Mouse (Mus musculus) hindbrain, postnatal 0 days (tissue): ENCODE data around the gene Olfr1112. TPM values are rescaled to one million over a fixed set of nuclear protein-coding genes. Genes with fewer than 3 reads are reported as not detected.
"Not testable (repeated sequence)": the region's sequence is repeated elsewhere in the genome, so short reads cannot be mapped to it uniquely, and the experiment has no call there.

Experiments used
- ATAC-seq: fragments of 200-750 bp; cut with Nextera tagmentation; 2 replicates; pipeline ENCODE4 v1.8.0; 2017; ENCODE audit warnings: mild to moderate bottlenecking, moderate TSS enrichment, moderate library complexity
- DNase-seq: peaks from one replicate; pipeline ENCODE4 v3.0.0-alpha.2; 2015; ENCODE audit warnings: low spot score
- H3K27ac ChIP-seq: fragments of 300-500 bp; sonication (generic); 2 replicates; pipeline ENCODE4 v1.5.1; 2014; ENCODE audit warnings: mild to moderate bottlenecking
- H3K27me3 ChIP-seq: fragments of 300-500 bp; sonication (generic); 2 replicates; pipeline ENCODE4 v1.6.1; 2014; ENCODE audit warnings: low read length, mixed read lengths; ENCODE audit not compliant: insufficient read depth
- H3K36me3 ChIP-seq: fragments of 300-500 bp; sonication (generic); 2 replicates; pipeline ENCODE4 v1.6.1; 2014; ENCODE audit warnings: low read length, mixed read lengths; ENCODE audit not compliant: insufficient read depth
- H3K4me1 ChIP-seq: fragments of 300-500 bp; sonication (generic); 2 replicates; pipeline ENCODE4 v1.6.1; 2014; ENCODE audit warnings: antibody characterized with exemption, low read length, mixed read lengths; ENCODE audit not compliant: insufficient read depth
- H3K4me2 ChIP-seq: fragments of 300-500 bp; sonication (generic); 2 replicates; pipeline ENCODE4 v1.6.1; 2014; ENCODE audit warnings: low read depth, mild to moderate bottlenecking, low read length, moderate library complexity, mixed read lengths
- H3K4me3 ChIP-seq: fragments of 300-500 bp; sonication (generic); 2 replicates; pipeline ENCODE4 v1.5.1; 2014; ENCODE audit warnings: low read length
- H3K9ac ChIP-seq: fragments of 300-500 bp; sonication (generic); replicated peaks from 2 replicates; pipeline ENCODE4 v1.6.1; 2014; ENCODE audit warnings: mild to moderate bottlenecking, low read length, moderate library complexity, mixed read lengths
- H3K9me3 ChIP-seq: fragments of 300-500 bp; sonication (generic); 2 replicates; pipeline ENCODE4 v1.6.1; 2016; ENCODE audit warnings: low read length, mixed read lengths
- CTCF ChIP-seq: IDR thresholded peaks from 2 replicates; pipeline ENCODE4 v1.5.1; 2016; ENCODE audit warnings: antibody characterized with exemption, control low read depth, low read depth
- WGBS: fragments of 180-500 bp; shearing (Covaris S2); extraction: QIAGEN DNeasy Blood & Tissue Kit; methylation state at CpG from one replicate; pipeline ENCODE4 v1.1.7; 2014; 5-methylcytosine and 5-hydroxymethylcytosine counted together
- polyA plus RNA-seq: library from polyadenylated mRNA; unstranded; fragments of >200 nt; fragmentation: Nextera tagmentation; extraction: Ambion mirVana; gene quantifications from 2 replicates; pipeline ENCODE4 v1.2.1, GENCODE M21; 2015
- total RNA-seq: library from RNA; depleted of rRNA; stranded (reverse); fragments of >200 nt; gene quantifications from 2 replicates; pipeline ENCODE4 v1.2.3, GENCODE M21; 2014; rRNA removed

Gene Olfr1112
- total RNA-seq, result not detected in 2 replicates
- polyA plus RNA-seq, result not detected in 2 replicates

DNA sequence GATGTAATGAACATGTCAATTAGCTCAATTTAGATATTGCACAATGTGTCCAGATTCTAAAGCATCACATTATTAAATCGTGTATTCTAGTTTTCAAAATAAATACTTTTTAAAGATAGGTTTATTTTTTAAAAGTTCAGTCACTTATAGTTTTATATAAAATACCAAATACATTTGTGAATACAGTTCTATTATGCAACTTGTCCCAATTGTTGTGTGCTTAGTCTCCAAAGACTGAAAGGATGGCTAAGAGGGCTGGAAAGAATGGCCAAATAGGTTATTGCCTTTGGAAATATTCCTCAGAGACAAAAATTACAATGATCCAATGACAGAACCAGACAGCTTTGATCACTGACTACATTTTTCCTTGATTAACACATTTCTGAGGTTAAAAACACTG lies at the start of gene Olfr1112:
Gene Olfr1112, plus strand, starts transcription at position 301 of the 400 bp plus-strand sequence.
- 88% methylated on average over 1 of the region's 1 CpGs for WGBS

DNA sequence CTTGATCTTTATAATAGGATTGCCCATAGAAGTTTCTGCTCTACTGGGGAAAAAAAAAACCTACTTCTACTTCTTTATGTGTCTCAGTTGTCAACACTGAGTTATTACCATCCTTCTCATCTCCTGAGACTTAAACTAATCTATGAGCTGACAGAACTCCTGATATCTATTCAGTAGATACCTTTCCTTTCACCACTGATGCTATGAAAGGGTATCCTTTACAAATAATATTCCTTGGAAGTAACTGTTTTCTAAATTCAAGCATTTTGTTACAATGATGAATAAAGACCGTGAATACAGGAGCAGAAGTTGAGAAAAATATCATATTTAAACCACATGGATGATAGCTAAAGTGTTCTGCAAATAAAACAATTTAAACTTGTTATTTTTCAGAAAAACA lies 47.4 kb upstream of the Olfr1112 start, which contains the start of gene Olfr1110:
Gene Olfr1110, minus strand, starts transcription at position 101 of the 400 bp plus-strand sequence.
- Histone ChIP-seq H3K9ac (no peak within 1 kb of the TSS), H3K27ac (no peak within 1 kb of the TSS), H3K9me3 (no peaks in the 10 kb centered on the region), H3K4me3 (no peak within 1 kb of the TSS), H3K27me3 (no peaks in the 10 kb centered on the region), H3K4me2 (no peak within 1 kb of the TSS), H3K4me1 (no peaks in the 10 kb centered on the region), H3K36me3 (no peaks in the 10 kb centered on the region)
- TF ChIP-seq CTCF, result no peak
- DNase-seq, result no peak
- 75% methylated on average over 1 of the region's 1 CpGs for WGBS
- no peak for ATAC-seq

More for the DNA sequence above, at the start of gene Olfr1112:
- Histone ChIP-seq H3K9me3 (no peaks in the 10 kb centered on the region), H3K4me1 (no peaks in the 10 kb centered on the region), H3K4me2 (no peak within 1 kb of the TSS), H3K4me3 (no peak within 1 kb of the TSS), H3K27me3 (no peaks in the 10 kb centered on the region), H3K36me3 (no peaks in the 10 kb centered on the region), H3K9ac (no peak within 1 kb of the TSS), H3K27ac (no peak within 1 kb of the TSS)
- TF ChIP-seq CTCF, result no peak
- ATAC-seq (no peak), DNase-seq (no peak)

DNA sequence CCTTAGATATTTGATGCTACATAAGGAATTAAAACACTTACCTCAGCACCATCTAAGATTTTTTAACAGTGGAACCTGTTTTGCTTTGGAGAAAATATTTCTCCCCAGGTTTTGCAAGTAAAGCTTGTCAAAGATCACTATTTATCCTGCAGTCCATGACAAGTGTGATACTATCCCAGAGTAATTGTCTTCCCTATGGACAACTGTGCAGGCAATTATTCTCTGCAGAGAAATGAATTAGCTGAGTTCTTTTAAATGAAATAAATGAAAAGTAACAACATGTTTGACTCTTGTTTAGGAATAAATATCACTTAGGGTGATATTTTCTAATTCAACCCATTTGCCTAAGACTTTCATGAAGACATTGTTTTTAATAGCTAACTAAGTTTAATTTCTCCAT lies 35.1 kb upstream of the Olfr1112 start, which contains the start of gene Olfr1111:
Gene Olfr1111, minus strand, starts transcription at position 101 of the 400 bp plus-strand sequence.
- Histone ChIP-seq H3K27me3 (no peaks in the 10 kb centered on the region), H3K4me1 (no peaks in the 10 kb centered on the region), H3K4me2 (no peak within 1 kb of the TSS), H3K36me3 (no peaks in the 10 kb centered on the region), H3K27ac (no peak within 1 kb of the TSS), H3K4me3 (no peak within 1 kb of the TSS), H3K9me3 (no peaks in the 10 kb centered on the region), H3K9ac (no peak within 1 kb of the TSS)
- no peak for ATAC-seq
- TF ChIP-seq CTCF, result no peak
- DNase-seq, result no peak

DNA sequence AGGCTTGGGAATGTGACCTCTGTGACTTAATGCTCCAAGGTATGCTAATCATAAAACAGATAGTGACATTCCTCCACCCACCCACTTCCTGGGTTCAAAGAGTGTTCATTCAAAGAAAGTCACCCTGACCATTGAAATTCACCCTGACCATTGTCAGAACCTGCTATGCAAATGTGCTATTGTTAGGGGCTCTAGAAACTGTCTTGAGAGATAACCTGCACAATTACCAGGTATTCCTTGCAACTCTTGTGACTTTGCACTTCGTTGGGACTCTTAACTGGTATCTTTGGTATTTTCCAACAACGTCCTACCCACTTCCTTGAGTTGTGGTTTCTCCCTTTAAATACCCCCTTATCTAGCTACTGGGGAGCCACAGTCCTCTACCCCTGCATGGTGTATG lies 19.9 kb upstream of the Olfr1112 start:
- DNase-seq, H3K9ac ChIP-seq, H3K27ac ChIP-seq, H3K27me3 ChIP-seq, H3K36me3 ChIP-seq, H3K9me3 ChIP-seq, H3K4me1 ChIP-seq, H3K4me3 ChIP-seq, ATAC-seq, H3K4me2 ChIP-seq: not testable (repeated sequence)
- WGBS, result 81% methylated on average over 2 of the region's 2 CpGs

DNA sequence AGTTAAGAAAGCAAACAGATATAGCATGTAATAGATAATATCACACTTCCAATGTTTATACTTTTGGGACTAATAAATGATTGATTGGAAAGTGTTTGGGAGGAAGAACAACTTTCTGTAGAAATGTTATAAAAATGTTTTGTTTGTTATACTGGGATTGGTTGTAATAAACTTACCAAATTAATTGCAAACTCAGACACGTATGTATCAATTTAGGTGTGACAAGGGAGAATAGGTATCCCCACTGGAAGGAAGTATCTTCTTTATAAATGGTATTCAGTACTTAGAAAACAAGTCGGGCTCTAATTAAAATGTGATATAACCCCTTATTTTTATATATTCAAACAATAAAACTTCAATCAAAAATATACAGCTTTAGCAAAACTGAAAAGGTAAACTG lies 21.1 kb downstream of the Olfr1112 start, which contains the start of gene Olfr1113:
Gene Olfr1113, plus strand, starts transcription at position 301 of the 400 bp plus-strand sequence.
- Histone ChIP-seq H3K27me3 (no peaks in the 10 kb centered on the region), H3K4me2 (no peak within 1 kb of the TSS), H3K27ac (no peak within 1 kb of the TSS), H3K4me1 (no peaks in the 10 kb centered on the region), H3K36me3 (no peaks in the 10 kb centered on the region), H3K9ac (no peak within 1 kb of the TSS), H3K9me3 (no peaks in the 10 kb centered on the region), H3K4me3 (no peak within 1 kb of the TSS)
- 89% methylated on average over 2 of the region's 2 CpGs for WGBS
- ATAC-seq (no peak), DNase-seq (no peak)
- TF ChIP-seq CTCF, result no peak

Other genes with a start within 250 kb of the Olfr1112 start
- not detected in 2 replicates for gene Olfr1099, start 227.1 kb upstream of the Olfr1112 start, total RNA-seq
- not detected in 2 replicates for gene Olfr1099, start 227.1 kb upstream of the Olfr1112 start, polyA plus RNA-seq
- gene Olfr1100, start 207.8 kb upstream of the Olfr1112 start, total RNA-seq, result not detected in 2 replicates
- gene Olfr1100, start 207.8 kb upstream of the Olfr1112 start, polyA plus RNA-seq, result not detected in 2 replicates
- not detected in 2 replicates for gene Olfr1101, start 196.6 kb upstream of the Olfr1112 start, total RNA-seq
- gene Olfr1101, start 196.6 kb upstream of the Olfr1112 start, polyA plus RNA-seq, result not detected in 2 replicates
- not detected in 2 replicates for gene Olfr1102, start 189.4 kb upstream of the Olfr1112 start, total RNA-seq
- not detected in 2 replicates for gene Olfr1102, start 189.4 kb upstream of the Olfr1112 start, polyA plus RNA-seq
- not detected in 2 replicates for gene Olfr1104, start 160.7 kb upstream of the Olfr1112 start, total RNA-seq
- not detected in 2 replicates for gene Olfr1104, start 160.7 kb upstream of the Olfr1112 start, polyA plus RNA-seq
- gene Olfr1105, start 151.3 kb upstream of the Olfr1112 start, total RNA-seq, result not detected in 2 replicates
- gene Olfr1105, start 151.3 kb upstream of the Olfr1112 start, polyA plus RNA-seq, result not detected in 2 replicates
- not detected in 2 replicates for gene Olfr1106, start 135.5 kb upstream of the Olfr1112 start, total RNA-seq
- not detected in 2 replicates for gene Olfr1106, start 135.5 kb upstream of the Olfr1112 start, polyA plus RNA-seq
- gene Olfr1107, start 112.0 kb upstream of the Olfr1112 start, total RNA-seq, result not detected in 2 replicates
- gene Olfr1107, start 112.0 kb upstream of the Olfr1112 start, polyA plus RNA-seq, result not detected in 2 replicates
- gene Olfr1109, start 91.8 kb upstream of the Olfr1112 start, total RNA-seq, result not detected in 2 replicates
- not detected in 2 replicates for gene Olfr1109, start 91.8 kb upstream of the Olfr1112 start, polyA plus RNA-seq
- gene Olfr259, start 73.2 kb upstream of the Olfr1112 start, total RNA-seq, result not detected in 2 replicates
- gene Olfr259, start 73.2 kb upstream of the Olfr1112 start, polyA plus RNA-seq, result not detected in 2 replicates
- gene Olfr1110, start 47.5 kb upstream of the Olfr1112 start, total RNA-seq, result not detected in 2 replicates
- not detected in 2 replicates for gene Olfr1110, start 47.5 kb upstream of the Olfr1112 start, polyA plus RNA-seq
- not detected in 2 replicates for gene Olfr1111, start 35.2 kb upstream of the Olfr1112 start, total RNA-seq
- gene Olfr1111, start 35.2 kb upstream of the Olfr1112 start, polyA plus RNA-seq, result not detected in 2 replicates
- not detected in 2 replicates for gene Olfr1113, start 21.2 kb downstream of the Olfr1112 start, total RNA-seq
- gene Olfr1113, start 21.2 kb downstream of the Olfr1112 start, polyA plus RNA-seq, result not detected in 2 replicates
- gene Olfr1115, start 60.2 kb downstream of the Olfr1112 start, total RNA-seq, result not detected in 2 replicates
- gene Olfr1115, start 60.2 kb downstream of the Olfr1112 start, polyA plus RNA-seq, result not detected in 2 replicates
- gene Olfr1116, start 79.7 kb downstream of the Olfr1112 start, total RNA-seq, result not detected in 2 replicates
- gene Olfr1116, start 79.7 kb downstream of the Olfr1112 start, polyA plus RNA-seq, result not detected in 2 replicates
- gene Olfr1118, start 119.8 kb downstream of the Olfr1112 start, total RNA-seq, result not detected in 2 replicates
- gene Olfr1118, start 119.8 kb downstream of the Olfr1112 start, polyA plus RNA-seq, result not detected in 2 replicates
- not detected in 2 replicates for gene Olfr1120, start 167.0 kb downstream of the Olfr1112 start, total RNA-seq
- gene Olfr1120, start 167.0 kb downstream of the Olfr1112 start, polyA plus RNA-seq, result not detected in 2 replicates
- not detected in 2 replicates for gene Olfr1121, start 182.1 kb downstream of the Olfr1112 start, total RNA-seq
- gene Olfr1121, start 182.1 kb downstream of the Olfr1112 start, polyA plus RNA-seq, result not detected in 2 replicates
- gene Olfr1122, start 198.1 kb downstream of the Olfr1112 start, total RNA-seq, result not detected in 2 replicates
- not detected in 2 replicates for gene Olfr1122, start 198.1 kb downstream of the Olfr1112 start, polyA plus RNA-seq
- gene Olfr1123, start 228.8 kb downstream of the Olfr1112 start, total RNA-seq, result not detected in 2 replicates
- gene Olfr1123, start 228.8 kb downstream of the Olfr1112 start, polyA plus RNA-seq, result not detected in 2 replicates
- gene Olfr1124, start 242.5 kb downstream of the Olfr1112 start, total RNA-seq, result not detected in 2 replicates
- 0.08 TPM in 1 of 2 replicates, not detected in the other for gene Olfr1124, start 242.5 kb downstream of the Olfr1112 start, polyA plus RNA-seq